Mouse (Mus musculus): Measurements from ENCODE around the gene Tcp10b. TPM values are rescaled to one million over a fixed set of nuclear protein-coding genes. Genes with fewer than 3 reads are reported as not detected.
"Not testable (repeated sequence)": the region's sequence is repeated elsewhere in the genome, so short reads cannot be mapped to it uniquely, and the experiment has no call there.

Tcp10b gene
- polyA plus RNA-seq, 1 experiment from 2014 or later = 0.09 TPM

- H3K36me3 ChIP-seq (ENCODE audit: insufficient read depth, low read length); H3K4me3 ChIP-seq (ENCODE audit: low read length); H3K9ac ChIP-seq (replicated peaks; ENCODE audit: low read length); H3K9me3 ChIP-seq (ENCODE audit: low read length); ATAC-seq (ENCODE audit: low FRiP score, low TSS enrichment); H3K4me2 ChIP-seq (replicated peaks; ENCODE audit: low read depth, low read length); H3K27ac ChIP-seq (ENCODE audit: low read length); H3K4me1 ChIP-seq (ENCODE audit: insufficient read depth, low read length); H3K27me3 ChIP-seq (ENCODE audit: insufficient read depth, low read length): not testable (repeated sequence)
- whole genome bisulfite sequencing = 63% methylated on average over 5 of the region's 8 CpGs
Observed at GRCm38 (mm10) chr17:13092100-13092764, 31.3 kb downstream of the Tcp10b start.

- H3K4me2 ChIP-seq (replicated peaks; ENCODE audit: low read depth, low read length); H3K4me1 ChIP-seq (ENCODE audit: insufficient read depth, low read length); H3K36me3 ChIP-seq (ENCODE audit: insufficient read depth, low read length); H3K9me3 ChIP-seq (ENCODE audit: low read length); H3K9ac ChIP-seq (replicated peaks; ENCODE audit: low read length); H3K27me3 ChIP-seq (ENCODE audit: insufficient read depth, low read length); H3K27ac ChIP-seq (ENCODE audit: low read length); H3K4me3 ChIP-seq (ENCODE audit: low read length): not testable (repeated sequence)
- 0 out of 2 replicates have a peak, but pooled peaks have one; percentile 31 for ATAC-seq (ENCODE audit: low FRiP score, low TSS enrichment)
- WGBS = 94% methylated on average over 2 of the region's 4 CpGs
Observed at GRCm38 (mm10) chr17:13092960-13093359, 32.1 kb downstream of the Tcp10b start.

- ATAC-seq (ENCODE audit: low FRiP score, low TSS enrichment); H3K9me3 ChIP-seq (ENCODE audit: low read length); H3K27me3 ChIP-seq (ENCODE audit: insufficient read depth, low read length); H3K4me3 ChIP-seq (ENCODE audit: low read length); H3K9ac ChIP-seq (replicated peaks; ENCODE audit: low read length); H3K4me2 ChIP-seq (replicated peaks; ENCODE audit: low read depth, low read length); H3K36me3 ChIP-seq (ENCODE audit: insufficient read depth, low read length); H3K4me1 ChIP-seq (ENCODE audit: insufficient read depth, low read length); H3K27ac ChIP-seq (ENCODE audit: low read length): not testable (repeated sequence)
- WGBS = 81% methylated on average over 5 of the region's 5 CpGs
Observed at GRCm38 (mm10) chr17:13106563-13106962, 45.7 kb downstream of the Tcp10b start.

- H3K27me3 ChIP-seq (ENCODE audit: insufficient read depth, low read length); H3K36me3 ChIP-seq (ENCODE audit: insufficient read depth, low read length); H3K4me1 ChIP-seq (ENCODE audit: insufficient read depth, low read length); H3K4me2 ChIP-seq (replicated peaks; ENCODE audit: low read depth, low read length); H3K4me3 ChIP-seq (ENCODE audit: low read length); H3K27ac ChIP-seq (ENCODE audit: low read length); ATAC-seq (ENCODE audit: low FRiP score, low TSS enrichment); H3K9me3 ChIP-seq (ENCODE audit: low read length); H3K9ac ChIP-seq (replicated peaks; ENCODE audit: low read length): not testable (repeated sequence)
- WGBS = 70% methylated on average over 3 of the region's 9 CpGs
Observed at GRCm38 (mm10) chr17:13112504-13113291, 51.8 kb downstream of the Tcp10b start.

DNA sequence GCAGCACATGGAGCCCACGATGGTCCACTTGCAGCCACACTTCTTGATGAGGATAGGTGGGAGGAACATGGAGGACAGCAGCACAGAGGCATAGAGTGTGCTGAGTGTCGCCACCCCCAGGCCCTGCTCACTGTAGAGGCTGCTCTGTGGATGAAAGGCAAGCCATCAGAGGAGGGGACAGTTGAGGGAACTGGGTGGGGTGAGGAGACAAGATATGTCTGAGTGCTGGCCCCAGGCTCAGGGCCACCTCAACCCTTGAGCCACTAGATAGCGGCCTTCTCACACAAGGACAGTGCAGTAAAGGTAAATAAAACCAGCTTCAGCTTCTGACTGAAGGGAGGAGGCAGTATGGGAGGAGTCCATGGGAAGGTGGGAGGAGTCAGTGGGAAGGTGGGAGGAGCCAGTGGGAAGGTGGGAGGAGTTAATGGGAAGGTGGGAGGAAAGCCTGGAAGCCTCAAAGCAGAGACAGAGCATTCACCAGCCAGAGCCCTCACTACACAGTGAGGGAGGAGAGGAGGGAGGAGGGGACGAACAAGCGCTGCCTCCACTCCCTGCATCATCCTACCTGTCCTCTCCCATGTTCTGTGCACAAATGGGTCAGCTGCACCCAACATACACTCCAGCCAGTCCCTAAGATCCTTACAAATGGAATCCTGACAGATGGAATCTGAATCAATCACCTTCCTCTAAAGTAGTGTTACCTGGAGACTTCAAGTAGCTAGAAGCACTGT, 62.6 kb downstream of the Tcp10b start:
- ATAC-seq (ENCODE audit: low FRiP score, low TSS enrichment) = peak; percentile 68
- not testable (repeated sequence) for H3K27ac ChIP-seq (ENCODE audit: low read length); H3K9ac ChIP-seq (replicated peaks; ENCODE audit: low read length); H3K27me3 ChIP-seq (ENCODE audit: insufficient read depth, low read length); H3K4me2 ChIP-seq (replicated peaks; ENCODE audit: low read depth, low read length); H3K36me3 ChIP-seq (ENCODE audit: insufficient read depth, low read length); H3K4me1 ChIP-seq (ENCODE audit: insufficient read depth, low read length); H3K9me3 ChIP-seq (ENCODE audit: low read length); H3K4me3 ChIP-seq (ENCODE audit: low read length)
- WGBS = 92% methylated on average over 2 of the region's 5 CpGs

GRCm38 (mm10) chr17:13124241-13124640, 63.3 kb downstream of the Tcp10b start:
- not testable (repeated sequence) for H3K36me3 ChIP-seq (ENCODE audit: insufficient read depth, low read length); H3K9ac ChIP-seq (replicated peaks; ENCODE audit: low read length); H3K4me1 ChIP-seq (ENCODE audit: insufficient read depth, low read length); H3K27me3 ChIP-seq (ENCODE audit: insufficient read depth, low read length); H3K4me2 ChIP-seq (replicated peaks; ENCODE audit: low read depth, low read length); H3K9me3 ChIP-seq (ENCODE audit: low read length); H3K4me3 ChIP-seq (ENCODE audit: low read length); H3K27ac ChIP-seq (ENCODE audit: low read length)
- WGBS = 58% methylated on average over 2 of the region's 3 CpGs
- ATAC-seq (ENCODE audit: low FRiP score, low TSS enrichment) = 0 out of 2 replicates have a peak, but pooled peaks have one; percentile 10

- H3K27ac ChIP-seq (ENCODE audit: low read length); ATAC-seq (ENCODE audit: low FRiP score, low TSS enrichment); H3K9ac ChIP-seq (replicated peaks; ENCODE audit: low read length); H3K9me3 ChIP-seq (ENCODE audit: low read length); H3K27me3 ChIP-seq (ENCODE audit: insufficient read depth, low read length); H3K4me1 ChIP-seq (ENCODE audit: insufficient read depth, low read length); H3K4me3 ChIP-seq (ENCODE audit: low read length); H3K4me2 ChIP-seq (replicated peaks; ENCODE audit: low read depth, low read length); H3K36me3 ChIP-seq (ENCODE audit: insufficient read depth, low read length): not testable (repeated sequence)
- no CpG with 5 or more reads among the region's 3 CpGs for WGBS
Observed at GRCm38 (mm10) chr17:13129324-13129723, 68.4 kb downstream of the Tcp10b start.

DNA sequence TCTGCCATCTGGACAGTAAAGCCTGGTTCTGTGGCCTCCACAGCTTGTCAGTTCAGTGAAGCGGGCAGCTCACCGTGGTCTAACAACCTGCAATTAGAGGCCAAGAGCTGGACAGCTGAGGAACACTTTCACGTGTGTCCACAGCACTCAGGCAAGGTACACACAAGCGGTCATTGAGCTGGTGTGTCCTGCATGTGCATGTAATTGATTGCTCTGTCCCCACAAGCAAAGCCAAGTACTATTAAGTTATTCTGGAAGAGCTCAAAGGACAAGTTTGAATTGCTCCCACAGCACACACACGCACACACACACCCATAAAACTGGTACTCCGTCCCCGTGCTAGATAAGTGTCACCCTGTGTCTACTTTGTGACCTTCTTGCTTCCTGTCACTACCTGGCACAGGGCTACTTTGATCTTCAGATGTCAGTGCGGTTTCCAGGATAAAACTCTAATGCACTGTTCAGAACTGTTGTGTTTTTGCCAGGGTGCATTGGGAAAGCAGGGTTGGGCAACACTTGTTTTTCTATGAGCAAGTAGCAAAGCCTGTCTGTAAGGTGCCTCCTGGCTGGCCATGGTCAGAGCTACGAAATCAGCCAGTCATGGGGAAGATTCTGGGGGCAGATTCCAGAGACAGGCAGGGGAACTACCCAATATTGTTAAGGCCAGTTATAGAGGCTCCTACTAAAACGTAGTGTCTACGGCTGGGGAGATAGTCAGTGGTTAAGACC, 69.0 kb downstream of the Tcp10b start:
- ATAC-seq (ENCODE audit: low FRiP score, low TSS enrichment) = not testable (repeated sequence)

DNA sequence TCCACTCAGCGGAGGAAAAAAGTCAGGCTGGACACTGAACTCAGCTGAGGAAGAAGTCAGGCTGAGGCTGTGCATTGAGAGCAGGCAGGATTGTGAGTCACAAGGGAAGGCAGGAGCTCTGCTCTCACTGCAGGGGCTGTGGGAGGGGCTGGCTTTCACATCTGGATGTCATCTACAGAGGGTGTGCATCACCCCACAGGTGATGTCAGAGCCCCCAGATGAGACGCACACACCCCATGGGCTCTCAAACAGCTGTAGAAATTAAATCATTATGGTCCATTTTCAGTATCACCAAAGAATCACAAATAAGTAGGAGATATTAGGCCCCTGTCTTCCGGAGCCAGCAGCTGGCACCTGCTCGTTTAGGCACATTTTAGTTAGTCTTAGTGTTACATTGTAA, 70.8 kb downstream of the Tcp10b start, which contains the start of gene Unc93a:
TSS of gene Unc93a (minus strand) at position 101 of the 400 bp plus-strand sequence.
- H3K36me3 ChIP-seq (ENCODE audit: insufficient read depth, low read length); H3K27me3 ChIP-seq (ENCODE audit: insufficient read depth, low read length); H3K9ac ChIP-seq (replicated peaks; ENCODE audit: low read length); H3K4me1 ChIP-seq (ENCODE audit: insufficient read depth, low read length); H3K27ac ChIP-seq (ENCODE audit: low read length); H3K4me3 ChIP-seq (ENCODE audit: low read length); H3K4me2 ChIP-seq (replicated peaks; ENCODE audit: low read depth, low read length); ATAC-seq (ENCODE audit: low FRiP score, low TSS enrichment); H3K9me3 ChIP-seq (ENCODE audit: low read length): not testable (repeated sequence)
- WGBS = 80% methylated on average over 3 of the region's 4 CpGs

More for the DNA sequence above, 69.0 kb downstream of the Tcp10b start:
- not testable (repeated sequence) for H3K4me1 ChIP-seq (ENCODE audit: insufficient read depth, low read length); H3K27me3 ChIP-seq (ENCODE audit: insufficient read depth, low read length); H3K4me3 ChIP-seq (ENCODE audit: low read length); H3K9ac ChIP-seq (replicated peaks; ENCODE audit: low read length); H3K9me3 ChIP-seq (ENCODE audit: low read length); H3K4me2 ChIP-seq (replicated peaks; ENCODE audit: low read depth, low read length); H3K36me3 ChIP-seq (ENCODE audit: insufficient read depth, low read length); H3K27ac ChIP-seq (ENCODE audit: low read length)
- WGBS = 67% methylated on average over 9 of the region's 11 CpGs
